Mouse (Mus musculus): Measurements from ENCODE around the gene Kcnk5. TPM values are rescaled to one million over a fixed set of nuclear protein-coding genes. Genes with fewer than 3 reads are reported as not detected.

Gene Kcnk5
- polyA plus RNA-seq, 1 experiment from 2014 or later: 12.2 TPM

GRCm38 (mm10) chr14:20165413-20165812, 16.2 kb downstream of the Kcnk5 start:
- H3K27me3 ChIP-seq (ENCODE audit: control insufficient read depth, insufficient read depth, low read length): no peaks in the 10 kb centered on the region
- no peak overlapping the region; the same call in 1 of the 2 replicates for H3K9ac ChIP-seq (ENCODE audit: low read depth, low read length)
- H3K9me3 ChIP-seq (ENCODE audit: control insufficient read depth, low read length): no peaks in the 10 kb centered on the region
- no peaks in the 10 kb centered on the region for H3K36me3 ChIP-seq (ENCODE audit: control insufficient read depth, insufficient read depth, low read length)
- H3K4me1 ChIP-seq (ENCODE audit: control insufficient read depth, insufficient read depth, low read length): peaks cover 38% of the 10 kb centered on the region
- no peak overlapping the region for H3K4me2 ChIP-seq (replicated peaks; ENCODE audit: low read depth, low read length)
- WGBS: 28% methylated on average over 1 of the region's 1 CpGs
- H3K27ac ChIP-seq (ENCODE audit: low read depth, low read length): peak overlapping the region; percentile 38; the same call in 1 of the 2 replicates
- H3K4me3 ChIP-seq (ENCODE audit: low read length): no peak overlapping the region
- peak; percentile 10; the same call in 1 of the 2 replicates for ATAC-seq (ENCODE audit: low FRiP score, low TSS enrichment)

GRCm38 (mm10) chr14:20164438-20164837, 17.2 kb downstream of the Kcnk5 start:
- H3K27ac ChIP-seq (ENCODE audit: low read depth, low read length): no peak overlapping the region; the same call in 1 of the 2 replicates
- H3K9ac ChIP-seq (ENCODE audit: low read depth, low read length): no peak overlapping the region
- H3K27me3 ChIP-seq (ENCODE audit: control insufficient read depth, insufficient read depth, low read length): no peaks in the 10 kb centered on the region
- peaks cover 46% of the 10 kb centered on the region for H3K4me1 ChIP-seq (ENCODE audit: control insufficient read depth, insufficient read depth, low read length)
- H3K4me3 ChIP-seq (ENCODE audit: low read length): no peak overlapping the region
- ATAC-seq (ENCODE audit: low FRiP score, low TSS enrichment): no peak
- no peak overlapping the region for H3K4me2 ChIP-seq (replicated peaks; ENCODE audit: low read depth, low read length)
- H3K9me3 ChIP-seq (ENCODE audit: control insufficient read depth, low read length): no peaks in the 10 kb centered on the region
- 75% methylated on average over 7 of the region's 7 CpGs for WGBS
- H3K36me3 ChIP-seq (ENCODE audit: control insufficient read depth, insufficient read depth, low read length): no peaks in the 10 kb centered on the region

GRCm38 (mm10) chr14:20162686-20163085, 18.9 kb downstream of the Kcnk5 start:
- Histone ChIP-seq H3K9ac (ENCODE audit: low read depth, low read length) (no peak overlapping the region), H3K36me3 (ENCODE audit: control insufficient read depth, insufficient read depth, low read length) (no peaks in the 10 kb centered on the region), H3K27ac (ENCODE audit: low read depth, low read length) (no peak overlapping the region), H3K9me3 (ENCODE audit: control insufficient read depth, low read length) (no peaks in the 10 kb centered on the region), H3K4me3 (ENCODE audit: low read length) (no peak overlapping the region), H3K4me2 (replicated peaks; ENCODE audit: low read depth, low read length) (no peak overlapping the region), H3K4me1 (ENCODE audit: control insufficient read depth, insufficient read depth, low read length) (peaks cover 50% of the 10 kb centered on the region), H3K27me3 (ENCODE audit: control insufficient read depth, insufficient read depth, low read length) (no peaks in the 10 kb centered on the region)
- ATAC-seq (ENCODE audit: low FRiP score, low TSS enrichment): no peak
- WGBS: 66% methylated on average over 6 of the region's 6 CpGs

GRCm38 (mm10) chr14:20158727-20159681, 22.6 kb downstream of the Kcnk5 start:
- H3K9ac ChIP-seq (ENCODE audit: low read depth, low read length): no peak overlapping the region
- no peaks in the 10 kb centered on the region for H3K36me3 ChIP-seq (ENCODE audit: control insufficient read depth, insufficient read depth, low read length)
- H3K4me1 ChIP-seq (ENCODE audit: control insufficient read depth, insufficient read depth, low read length): peaks cover 36% of the 10 kb centered on the region
- no peaks in the 10 kb centered on the region for H3K27me3 ChIP-seq (ENCODE audit: control insufficient read depth, insufficient read depth, low read length)
- ATAC-seq (ENCODE audit: low FRiP score, low TSS enrichment): peak; percentile 79
- no peaks in the 10 kb centered on the region for H3K9me3 ChIP-seq (ENCODE audit: control insufficient read depth, low read length)
- 28% methylated on average over 8 of the region's 8 CpGs for WGBS
- no peak overlapping the region for H3K4me2 ChIP-seq (replicated peaks; ENCODE audit: low read depth, low read length)
- peak overlapping the region; percentile 56; the same call in 1 of the 2 replicates for H3K27ac ChIP-seq (ENCODE audit: low read depth, low read length)
- no peak overlapping the region for H3K4me3 ChIP-seq (ENCODE audit: low read length)

- peaks cover 27% of the 10 kb centered on the region for H3K4me1 ChIP-seq (ENCODE audit: control insufficient read depth, insufficient read depth, low read length)
Measured at GRCm38 (mm10) chr14:20157595-20157994, 24.0 kb downstream of the Kcnk5 start.

GRCm38 (mm10) chr14:20155718-20156117, 25.9 kb downstream of the Kcnk5 start:
- 57% methylated on average over 10 of the region's 10 CpGs for WGBS
- Histone ChIP-seq H3K27me3 (ENCODE audit: control insufficient read depth, insufficient read depth, low read length) (no peaks in the 10 kb centered on the region), H3K4me1 (ENCODE audit: control insufficient read depth, insufficient read depth, low read length) (peaks cover 32% of the 10 kb centered on the region), H3K4me2 (replicated peaks; ENCODE audit: low read depth, low read length) (no peak overlapping the region), H3K9me3 (ENCODE audit: control insufficient read depth, low read length) (no peaks in the 10 kb centered on the region), H3K36me3 (ENCODE audit: control insufficient read depth, insufficient read depth, low read length) (no peaks in the 10 kb centered on the region), H3K27ac (ENCODE audit: low read depth, low read length) (no peak overlapping the region; the same call in 1 of the 2 replicates), H3K4me3 (ENCODE audit: low read length) (no peak overlapping the region), H3K9ac (ENCODE audit: low read depth, low read length) (no peak overlapping the region)
- no peak for ATAC-seq (ENCODE audit: low FRiP score, low TSS enrichment)

More at GRCm38 (mm10) chr14:20157595-20157994, 24.0 kb downstream of the Kcnk5 start:
- ATAC-seq (ENCODE audit: low FRiP score, low TSS enrichment): no peak
- 82% methylated on average over 10 of the region's 10 CpGs for WGBS
- Histone ChIP-seq H3K9ac (ENCODE audit: low read depth, low read length) (no peak overlapping the region), H3K36me3 (ENCODE audit: control insufficient read depth, insufficient read depth, low read length) (no peaks in the 10 kb centered on the region), H3K9me3 (ENCODE audit: control insufficient read depth, low read length) (no peaks in the 10 kb centered on the region), H3K4me2 (replicated peaks; ENCODE audit: low read depth, low read length) (no peak overlapping the region), H3K27ac (ENCODE audit: low read depth, low read length) (no peak overlapping the region), H3K27me3 (ENCODE audit: control insufficient read depth, insufficient read depth, low read length) (no peaks in the 10 kb centered on the region), H3K4me3 (ENCODE audit: low read length) (no peak overlapping the region)

- H3K4me2 ChIP-seq (replicated peaks; ENCODE audit: low read depth, low read length): no peak overlapping the region
- no peak overlapping the region for H3K27ac ChIP-seq (ENCODE audit: low read depth, low read length)
- H3K4me1 ChIP-seq (ENCODE audit: control insufficient read depth, insufficient read depth, low read length): peaks cover 32% of the 10 kb centered on the region
- 82% methylated on average over 4 of the region's 4 CpGs for WGBS
- no peak overlapping the region for H3K4me3 ChIP-seq (ENCODE audit: low read length)
- no peaks in the 10 kb centered on the region for H3K27me3 ChIP-seq (ENCODE audit: control insufficient read depth, insufficient read depth, low read length)
- ATAC-seq (ENCODE audit: low FRiP score, low TSS enrichment): no peak
- H3K36me3 ChIP-seq (ENCODE audit: control insufficient read depth, insufficient read depth, low read length): no peaks in the 10 kb centered on the region
- H3K9me3 ChIP-seq (ENCODE audit: control insufficient read depth, low read length): no peaks in the 10 kb centered on the region
- no peak overlapping the region for H3K9ac ChIP-seq (ENCODE audit: low read depth, low read length)
Measured at GRCm38 (mm10) chr14:20154937-20155336, 26.7 kb downstream of the Kcnk5 start.

- Histone ChIP-seq H3K4me1 (ENCODE audit: control insufficient read depth, insufficient read depth, low read length) (peaks cover 35% of the 10 kb centered on the region), H3K9me3 (ENCODE audit: control insufficient read depth, low read length) (no peaks in the 10 kb centered on the region), H3K4me3 (ENCODE audit: low read length) (no peak overlapping the region), H3K27me3 (ENCODE audit: control insufficient read depth, insufficient read depth, low read length) (no peaks in the 10 kb centered on the region), H3K27ac (ENCODE audit: low read depth, low read length) (no peak overlapping the region), H3K9ac (ENCODE audit: low read depth, low read length) (no peak overlapping the region), H3K36me3 (ENCODE audit: control insufficient read depth, insufficient read depth, low read length) (no peaks in the 10 kb centered on the region), H3K4me2 (replicated peaks; ENCODE audit: low read depth, low read length) (no peak overlapping the region)
- no peak for ATAC-seq (ENCODE audit: low FRiP score, low TSS enrichment)
- 35% methylated on average over 7 of the region's 7 CpGs for WGBS
Measured at GRCm38 (mm10) chr14:20154245-20154644, 27.4 kb downstream of the Kcnk5 start.

All from kidney, embryonic 14.5 days (tissue).